Comparison of ENCODE assay signal across 10 mouse cellular contexts in genomic region chr15:32610776-32611175, GRCm38 (mm10).
DNase-seq lines count a peak whose midpoint lies in the region; ATAC-seq lines count a peak whose summit lies in the region.
"Had no signal": no experiment of that assay in that cellular context is flagged by ENCODE, and none has a peak within 500 bp of the region (broad histone marks: within the 10 kb centered on the region; RNA-seq: fewer than 3 reads in every experiment).

No protein-coding gene starts in this region.

- ATAC-seq in midbrain, embryonic 13.5 days: no peak

- H3K27ac ChIP-seq in midbrain, embryonic 13.5 days: no peak overlapping the region
- H3K27ac ChIP-seq: midbrain, embryonic 10.5 days had no signal

- intact Hi-C loops in heart, postnatal 36 days (cut with DNase I): loop anchor here (2.0 kb wide), 1 partner anchor 38 kb away; no protein-coding TSS in a partner anchor

- no peaks in the 10 kb centered on the region for H3K36me3 ChIP-seq in midbrain, embryonic 13.5 days
- H3K36me3 ChIP-seq: midbrain, embryonic 10.5 days had no signal

- 92% methylated on average over 2 of the region's 2 CpGs for WGBS in midbrain, embryonic 13.5 days

- no peak overlapping the region for H3K9ac ChIP-seq in midbrain, embryonic 13.5 days (replicated peaks)

- H3K4me3 ChIP-seq in midbrain, embryonic 13.5 days (replicated peaks): no peak overlapping the region
- H3K4me3 ChIP-seq: midbrain, embryonic 10.5 days had no signal

- H3K4me1 ChIP-seq in midbrain, embryonic 13.5 days (replicated peaks): no peaks in the 10 kb centered on the region
- H3K4me1 ChIP-seq: midbrain, embryonic 10.5 days had no signal

- no peaks in the 10 kb centered on the region for H3K9me3 ChIP-seq in midbrain, embryonic 13.5 days
- H3K9me3 ChIP-seq: midbrain, embryonic 10.5 days had no signal

- H3K27me3 ChIP-seq in midbrain, embryonic 13.5 days: no peaks in the 10 kb centered on the region

- peak; percentile 42 to 66 for DNase-seq in cerebellum, postnatal 10 days
- no peak for DNase-seq in cerebellum, adult 8-10 months
- DNase-seq in layer of hippocampus, adult 9-11 months: peak; percentile 21
- no peak for DNase-seq in layer of hippocampus, postnatal 36 days
- peak; percentile 76 for DNase-seq in NIH3T3 (ENCODE audit: low read depth)
- DNase-seq in heart, postnatal 36 days: peak; percentile 10 to 26
- DNase-seq in spleen, postnatal 4 days (ENCODE audit: low spot score in 2 of 2): no peak
- DNase-seq: cerebellum, postnatal 25 days had no signal

- no peak overlapping the region for H3K4me2 ChIP-seq in midbrain, embryonic 13.5 days (replicated peaks)

Comparison
In these comparisons a context has a peak if more than half of its experiments do, and no peak if none do; other contexts are left out.
1. DNase-seq: peak in cerebellum, postnatal 10 days (2 of 2), layer of hippocampus, adult 9-11 months (single experiment), NIH3T3 (single experiment) and heart, postnatal 36 days (2 of 2); none in cerebellum, adult 8-10 months (single experiment), layer of hippocampus, postnatal 36 days (0 of 2) and spleen, postnatal 4 days (0 of 2).